Mouse (Mus musculus): ENCODE results near the gene Pex11b.
"Not testable (repeated sequence)": the region's sequence is repeated elsewhere in the genome, so short reads cannot be mapped to it uniquely, and the experiment has no call there.

The Pex11b gene

GRCm38 (mm10) chr3:96617941-96618340, 17.2 kb upstream of the Pex11b start:
- DNase-seq (ENCODE audit: extremely low spot score, low spot score), result no peak

GRCm38 (mm10) chr3:96623201-96623600, 12.0 kb upstream of the Pex11b start:
- DNase-seq (ENCODE audit: extremely low spot score, low spot score), result no peak

GRCm38 (mm10) chr3:96629729-96630600, 5.2 kb upstream of the Pex11b start, which contains the start of gene Rbm8a:
TSS of gene Rbm8a (plus strand) at chr3:96629933.
- DNase-seq (ENCODE audit: extremely low spot score, low spot score), result peak; percentile 95

- DNase-seq (ENCODE audit: extremely low spot score, low spot score), result no peak
These were observed 3.1 kb upstream of the Pex11b start for GRCm38 (mm10) chr3:96632058-96632457.

- no peak for DNase-seq (ENCODE audit: extremely low spot score, low spot score)
These were observed 1.2 kb upstream of the Pex11b start for GRCm38 (mm10) chr3:96634015-96634414.

GRCm38 (mm10) chr3:96635906-96636305, 730 bp downstream of the Pex11b start:
- DNase-seq (ENCODE audit: extremely low spot score, low spot score), result no peak

- no peak for DNase-seq (ENCODE audit: extremely low spot score, low spot score)
These were observed 1.3 kb downstream of the Pex11b start for GRCm38 (mm10) chr3:96636448-96636847.

GRCm38 (mm10) chr3:96639219-96639618, 4.0 kb downstream of the Pex11b start:
- peak; percentile 59 for DNase-seq (ENCODE audit: extremely low spot score, low spot score)

- DNase-seq (ENCODE audit: extremely low spot score, low spot score), result peak; percentile 26
These were observed 10.0 kb downstream of the Pex11b start, which contains the start of gene Itga10 for GRCm38 (mm10) chr3:96645018-96645649. TSS of gene Itga10 (plus strand) at chr3:96645584.

GRCm38 (mm10) chr3:96647365-96647764, 12.2 kb downstream of the Pex11b start:
- DNase-seq (ENCODE audit: extremely low spot score, low spot score), result no peak

- no peak for DNase-seq (ENCODE audit: extremely low spot score, low spot score)
These were observed 25.7 kb downstream of the Pex11b start for GRCm38 (mm10) chr3:96660901-96661300.

GRCm38 (mm10) chr3:96662731-96663316, 27.6 kb downstream of the Pex11b start:
- peak; percentile 29 for DNase-seq (ENCODE audit: extremely low spot score, low spot score)

GRCm38 (mm10) chr3:96663432-96664239, 28.5 kb downstream of the Pex11b start:
- DNase-seq (ENCODE audit: extremely low spot score, low spot score), result peak; percentile 86

- DNase-seq (ENCODE audit: extremely low spot score, low spot score), result not testable (repeated sequence)
These were observed 30.7 kb downstream of the Pex11b start for GRCm38 (mm10) chr3:96665732-96666363.

- DNase-seq (ENCODE audit: extremely low spot score, low spot score), result no peak
These were observed 31.7 kb downstream of the Pex11b start for GRCm38 (mm10) chr3:96666916-96667315.

GRCm38 (mm10) chr3:96667316-96667715, 32.1 kb downstream of the Pex11b start:
- DNase-seq (ENCODE audit: extremely low spot score, low spot score), result no peak

GRCm38 (mm10) chr3:96668424-96669067, 33.4 kb downstream of the Pex11b start:
- no peak for DNase-seq (ENCODE audit: extremely low spot score, low spot score)

- DNase-seq (ENCODE audit: extremely low spot score, low spot score), result peak; percentile 74
These were observed 34.7 kb downstream of the Pex11b start, which contains the start of gene Ankrd35 for GRCm38 (mm10) chr3:96669727-96670468. TSS of gene Ankrd35 (plus strand) at chr3:96670131.

GRCm38 (mm10) chr3:96671519-96671918, 36.3 kb downstream of the Pex11b start:
- no peak for DNase-seq (ENCODE audit: extremely low spot score, low spot score)
